Mouse (Mus musculus): ENCODE measurements at regions not wholly inside any gene's neighbourhood (a gene's known extent, or its start where the extent isn't known, plus 50 kb on each side); places are given as distances from the start of the nearest gene placed in this dataset.

GRCm38 (mm10) chr1:92386752-92387151, 86.9 kb downstream of the Ndufa10 start:
- Histone ChIP-seq H3K4me1 (ENCODE audit: control insufficient read depth in 1 of 2, insufficient read depth in 2 of 2) (no peaks in the 10 kb centered on the region), H3K27me3 (replicated peaks) (peaks cover 65% of the 10 kb centered on the region), H3K79me2 (replicated peaks; ENCODE audit: control insufficient read depth, extremely low read depth, insufficient read depth, poor library complexity, severe bottlenecking) (no peaks in the 10 kb centered on the region), H3K9ac (ENCODE audit: insufficient read depth, low read depth) (no peak overlapping the region), H3K4me3 (replicated peaks in 1 of 3; ENCODE audit: low read depth in 2 of 3, low read length in 2 of 3, poor library complexity in 1 of 3) (no peak overlapping the region), H3K27ac (ENCODE audit: insufficient read depth, low read depth) (no peak overlapping the region), H3K36me3 (replicated peaks in 1 of 2; ENCODE audit: control insufficient read depth in 1 of 2, insufficient read depth in 1 of 2, low read length in 1 of 2) (no peaks in the 10 kb centered on the region), H3K4me2 (ENCODE audit: insufficient read depth, low read depth, poor library complexity, severe bottlenecking) (no peak overlapping the region), H3K9me3 (replicated peaks; ENCODE audit: low read length) (peaks cover 3% of the 10 kb centered on the region)
- dilution Hi-C loops (cut with MboI; ENCODE audit: extremely low pct_ligation_motif_present, extremely low pct_unique_long_range_greater_than_20kb, low sequenced_read_pairs), result no loop called here
- TF ChIP-seq JUN (IDR thresholded peaks at IDR 0.05; ENCODE audit: insufficient read depth, low read depth, low read length) (no peak), MEF2A (IDR thresholded peaks at IDR 0.05; ENCODE audit: borderline replicate concordance, low read depth, low read length) (no peak), TCF12 (IDR thresholded peaks at IDR 0.05; ENCODE audit: low read depth, low read length) (no peak), KAT2A (IDR thresholded peaks at IDR 0.05; ENCODE audit: insufficient replicate concordance, low read length) (no peak), JUND (conservative IDR thresholded peaks at IDR 0.05; ENCODE audit: low read depth, low read length) (no peak), ZKSCAN1 (IDR thresholded peaks at IDR 0.05; ENCODE audit: borderline replicate concordance, low read depth, low read length) (no peak), GABPA (IDR thresholded peaks at IDR 0.05; ENCODE audit: insufficient replicate concordance, low read depth, low read length) (no peak), ZNF384 (IDR thresholded peaks at IDR 0.05; ENCODE audit: low read depth, low read length) (no peak), SIN3A (IDR thresholded peaks at IDR 0.05; ENCODE audit: low read length) (no peak), SMC3 (IDR thresholded peaks at IDR 0.05; ENCODE audit: low read depth, low read length) (no peak), MAZ (IDR thresholded peaks at IDR 0.05; ENCODE audit: low read depth, low read length) (no peak), MAX (IDR thresholded peaks at IDR 0.05; ENCODE audit: low read length) (no peak), IRF4 (IDR thresholded peaks at IDR 0.05; ENCODE audit: low read depth, low read length) (no peak), MAFK (IDR thresholded peaks at IDR 0.05; ENCODE audit: insufficient replicate concordance, low read length) (no peak), RAD21 (IDR thresholded peaks at IDR 0.05; ENCODE audit: low read depth, low read length) (no peak), CHD2 (IDR thresholded peaks at IDR 0.05; ENCODE audit: low read length) (no peak), NRF1 (IDR thresholded peaks at IDR 0.05; ENCODE audit: low read depth, low read length) (no peak), TBP (conservative IDR thresholded peaks at IDR 0.05; ENCODE audit: low read depth, low read length) (no peak), HCFC1 (IDR thresholded peaks at IDR 0.05; ENCODE audit: low read depth, low read length) (no peak)
- in situ Hi-C loops (cut with MboI; ENCODE audit: low pct_ligation_motif_present, low pct_unique_long_range_greater_than_20kb, low sequenced_read_pairs), result no loop called here
- DNase-seq (ENCODE audit: extremely low read depth), result no peak

GRCm38 (mm10) chr1:92384945-92385344, 88.7 kb downstream of the Ndufa10 start:
- DNase-seq (ENCODE audit: extremely low read depth), result no peak
- in situ Hi-C loops (cut with MboI; ENCODE audit: low pct_ligation_motif_present, low pct_unique_long_range_greater_than_20kb, low sequenced_read_pairs), result no loop called here
- no peak for TF ChIP-seq ETS1 (conservative IDR thresholded peaks at IDR 0.05; ENCODE audit: low read depth, low read length)
- no peak for TF ChIP-seq E2F4 (IDR thresholded peaks at IDR 0.05; ENCODE audit: insufficient replicate concordance, low read depth, low read length)
- TF ChIP-seq RCOR1 (conservative IDR thresholded peaks at IDR 0.05; ENCODE audit: low read depth, low read length), result no peak
- TF ChIP-seq MYC (IDR thresholded peaks at IDR 0.05; ENCODE audit: low read depth, low read length), result no peak
- no peak for TF ChIP-seq ZNF384 (IDR thresholded peaks at IDR 0.05; ENCODE audit: low read depth, low read length)
- TF ChIP-seq IRF4 (IDR thresholded peaks at IDR 0.05; ENCODE audit: low read depth, low read length), result no peak
- Histone ChIP-seq H3K4me2 (ENCODE audit: insufficient read depth, low read depth, poor library complexity, severe bottlenecking) (no peak overlapping the region), H3K79me2 (replicated peaks; ENCODE audit: control insufficient read depth, extremely low read depth, insufficient read depth, poor library complexity, severe bottlenecking) (no peaks in the 10 kb centered on the region), H3K27me3 (replicated peaks) (peaks cover 73% of the 10 kb centered on the region), H3K27ac (ENCODE audit: insufficient read depth, low read depth) (no peak overlapping the region), H3K9ac (ENCODE audit: insufficient read depth, low read depth) (no peak overlapping the region), H3K4me3 (replicated peaks in 1 of 3; ENCODE audit: low read depth in 2 of 3, low read length in 2 of 3, poor library complexity in 1 of 3) (no peak overlapping the region), H3K9me3 (replicated peaks; ENCODE audit: low read length) (peaks cover 3% of the 10 kb centered on the region), H3K4me1 (ENCODE audit: control insufficient read depth in 1 of 2, insufficient read depth in 2 of 2) (no peaks in the 10 kb centered on the region), H3K36me3 (replicated peaks in 1 of 2; ENCODE audit: control insufficient read depth in 1 of 2, insufficient read depth in 1 of 2, low read length in 1 of 2) (no peaks in the 10 kb centered on the region)
- dilution Hi-C loops (cut with MboI; ENCODE audit: extremely low pct_ligation_motif_present, extremely low pct_unique_long_range_greater_than_20kb, low sequenced_read_pairs), result no loop called here

All from CH12.LX (cell line).